In the genomic region with DNA sequence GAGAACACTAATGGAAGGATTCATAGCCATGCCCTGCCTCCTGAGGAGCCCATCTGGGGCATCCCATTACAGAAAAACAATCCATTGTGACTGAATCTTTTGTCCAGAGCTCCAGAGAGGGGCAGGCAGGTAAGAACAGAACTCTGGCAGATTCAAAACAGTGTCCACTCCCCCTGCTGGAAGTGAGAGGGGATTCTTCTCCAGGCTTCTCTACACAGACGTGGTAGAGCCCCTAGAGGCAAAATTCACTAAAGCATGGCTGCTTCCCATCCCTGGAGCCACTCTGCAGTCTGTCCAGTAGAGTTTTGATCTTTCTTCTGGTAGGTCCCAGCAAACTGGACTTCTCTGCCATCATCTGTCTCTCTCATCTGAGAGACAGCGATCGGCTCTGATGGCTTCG, we compare ENCODE assay signal across 11 mouse cellular contexts. TPM values are rescaled to one million over a fixed set of nuclear protein-coding genes. Genes with fewer than 3 reads are reported as not detected.
DNase-seq lines count a peak whose midpoint lies in the region; ATAC-seq lines count a peak whose summit lies in the region.
"Had no signal": no experiment of that assay in that cellular context is flagged by ENCODE, and none has a peak within 500 bp of the region (broad histone marks: within the 10 kb centered on the region; RNA-seq: fewer than 3 reads in every experiment).

No protein-coding gene starts in this region.

- DNase-seq in kidney, adult 11 months = no peak
- DNase-seq in thymus, postnatal 4 days = peak; percentile 17
- DNase-seq in thymus, postnatal 10 days (ENCODE audit: low spot score in 2 of 2) = no peak
- peak; percentile 66 for DNase-seq in embryo, embryonic 11 days
- DNase-seq in gastrocnemius, adult 18-20 months (ENCODE audit: low spot score) = no peak
- DNase-seq: cerebellum, adult 8-10 months; gastrocnemius, postnatal 10 days had no signal

- no peak overlapping the region for H3K9ac ChIP-seq in kidney, embryonic 15.5 days

- WGBS in kidney, embryonic 15.5 days = 67% methylated on average over 4 of the region's 4 CpGs

- H3K4me3 ChIP-seq in kidney, embryonic 15.5 days (replicated peaks) = no peak overlapping the region

- H3K36me3 ChIP-seq in kidney, embryonic 15.5 days = no peaks in the 10 kb centered on the region

- H3K27ac ChIP-seq in kidney, embryonic 15.5 days = no peak overlapping the region

- ATAC-seq in kidney, embryonic 15.5 days (replicated peaks; ENCODE audit: low FRiP score) = 0 out of 2 replicates have a peak, but pooled peaks have one; percentile 29
- ATAC-seq in CD4-positive, CD25-positive, alpha-beta regulatory T cell, adult 4 months = no peak

- no peaks in the 10 kb centered on the region for H3K9me3 ChIP-seq in kidney, embryonic 15.5 days (replicated peaks)

- H3K27me3 ChIP-seq in kidney, embryonic 15.5 days = no peaks in the 10 kb centered on the region

- H3K4me2 ChIP-seq in kidney, embryonic 15.5 days = no peak overlapping the region

- H3K4me1 ChIP-seq in kidney, embryonic 15.5 days = no peaks in the 10 kb centered on the region

RNA-seq across cellular contexts. Expression of a gene that starts 8.6 kb away (rescaled TPM):
- polyA plus RNA-seq in kidney, embryonic 15.5 days (2015; fragmentation: Nextera tagmentation; extraction: Ambion mirVana) = 3.2 and 5.1 TPM in 2 replicates
- not detected for polyA plus RNA-seq in CD4-positive, CD25-positive, alpha-beta regulatory T cell, adult 4 months (2017; shearing (Covaris generic))
- total RNA-seq in gastrocnemius, adult 18-20 months (2021) = under 1 TPM in 1 of 2 experiments, not detected in 1; 0.09 TPM
- total RNA-seq: gastrocnemius, postnatal 10 days; layer of hippocampus, postnatal 10 days had no signal

RNA-seq across cellular contexts. Expression of a gene that starts 10.0 kb away (rescaled TPM):
- 0.62 and 3.8 TPM in 2 replicates for polyA plus RNA-seq in kidney, embryonic 15.5 days (2015; fragmentation: Nextera tagmentation; extraction: Ambion mirVana)
- not detected for polyA plus RNA-seq in CD4-positive, CD25-positive, alpha-beta regulatory T cell, adult 4 months (2017; shearing (Covaris generic))
- total RNA-seq in gastrocnemius, adult 18-20 months (2021) = not detected
- total RNA-seq: gastrocnemius, postnatal 10 days; layer of hippocampus, postnatal 10 days had no signal

RNA-seq across cellular contexts. Expression of a gene that starts 24.0 kb away (rescaled TPM):
- polyA plus RNA-seq in kidney, embryonic 15.5 days (2015; fragmentation: Nextera tagmentation; extraction: Ambion mirVana) = not detected in 2 replicates
- not detected for polyA plus RNA-seq in CD4-positive, CD25-positive, alpha-beta regulatory T cell, adult 4 months (2017; shearing (Covaris generic))
- total RNA-seq in gastrocnemius, adult 18-20 months (2021) = not detected
- total RNA-seq: gastrocnemius, postnatal 10 days; layer of hippocampus, postnatal 10 days had no signal

RNA-seq across cellular contexts. Expression of a gene that starts 38.8 kb away (rescaled TPM):
- not detected in 2 replicates for polyA plus RNA-seq in kidney, embryonic 15.5 days (2015; fragmentation: Nextera tagmentation; extraction: Ambion mirVana)
- polyA plus RNA-seq in CD4-positive, CD25-positive, alpha-beta regulatory T cell, adult 4 months (2017; shearing (Covaris generic)) = not detected
- total RNA-seq in gastrocnemius, adult 18-20 months (2021) = under 1 TPM in 1 of 2 experiments, not detected in 1; 0.14 TPM
- total RNA-seq: layer of hippocampus, postnatal 10 days had no signal
- polyA plus RNA-seq: stomach, embryonic 16.5 days had no signal

RNA-seq across cellular contexts. Expression of a gene that starts 56.9 kb away (rescaled TPM):
- not detected in 2 replicates for polyA plus RNA-seq in kidney, embryonic 15.5 days (2015; fragmentation: Nextera tagmentation; extraction: Ambion mirVana)
- polyA plus RNA-seq in CD4-positive, CD25-positive, alpha-beta regulatory T cell, adult 4 months (2017; shearing (Covaris generic)) = not detected
- total RNA-seq in gastrocnemius, adult 18-20 months (2021) = not detected
- total RNA-seq: gastrocnemius, postnatal 10 days; layer of hippocampus, postnatal 10 days had no signal
- polyA plus RNA-seq: stomach, embryonic 16.5 days had no signal

Comparison
In these comparisons a context has a peak if more than half of its experiments do, and no peak if none do; other contexts are left out.
1. DNase-seq: peak in thymus, postnatal 4 days (single experiment) and embryo, embryonic 11 days (single experiment); none in kidney, adult 11 months (single experiment), thymus, postnatal 10 days (0 of 2) and gastrocnemius, adult 18-20 months (single experiment).